Mouse (Mus musculus): ENCODE data around the gene Fam161a. TPM values are rescaled to one million over a fixed set of nuclear protein-coding genes. Genes with fewer than 3 reads are reported as not detected.

Gene Fam161a
- polyA plus RNA-seq, 1 experiment, result not detected

GRCm38 (mm10) chr11:22981041-22981440, 26.3 kb upstream of the Fam161a start:
- no peak overlapping the region for H3K27ac ChIP-seq (ENCODE audit: insufficient read depth, low read depth, low read length)

GRCm38 (mm10) chr11:22981543-22981950, 25.8 kb upstream of the Fam161a start:
- TF ChIP-seq POLR2A (IDR thresholded peaks at IDR 0.05; ENCODE audit: low read depth, low read length), result no peak
- no peak for TF ChIP-seq CTCF (IDR thresholded peaks at IDR 0.05; ENCODE audit: extremely low read depth, insufficient read length, insufficient replicate concordance, low read depth, low read length)

More at GRCm38 (mm10) chr11:22981041-22981440, 26.3 kb upstream of the Fam161a start:
- H3K27me3 ChIP-seq (ENCODE audit: control insufficient read depth, insufficient read depth, low read length), result no peaks in the 10 kb centered on the region
- TF ChIP-seq POLR2A (IDR thresholded peaks at IDR 0.05; ENCODE audit: low read depth, low read length) (no peak), CTCF (IDR thresholded peaks at IDR 0.05; ENCODE audit: extremely low read depth, insufficient read length, insufficient replicate concordance, low read depth, low read length) (no peak)
- H3K36me3 ChIP-seq (ENCODE audit: control insufficient read depth, insufficient read depth, low read length), result peaks cover 10% of the 10 kb centered on the region
- peak overlapping the region; percentile 78 for H3K4me3 ChIP-seq (ENCODE audit: low read depth, low read length)
- H3K4me1 ChIP-seq (ENCODE audit: control insufficient read depth, insufficient read depth, insufficient read length, low read length), result peaks cover 4% of the 10 kb centered on the region; the same call in 1 of the 2 replicates
- WGBS, result 21% methylated on average over 4 of the region's 4 CpGs

GRCm38 (mm10) chr11:22981984-22982757, 25.2 kb upstream of the Fam161a start, which contains the start of the genes Gm28048 and Commd1:
Gene Gm28048, minus strand, starts transcription at chr11:22982090.
Gene Commd1, minus strand, starts transcription at chr11:22982382.
- Histone ChIP-seq H3K4me1 (ENCODE audit: control insufficient read depth, insufficient read depth, insufficient read length, low read length) (peaks cover 4% of the 10 kb centered on the region; the same call in 1 of the 2 replicates), H3K36me3 (ENCODE audit: control insufficient read depth, insufficient read depth, low read length) (peaks cover 4% of the 10 kb centered on the region), H3K4me3 (ENCODE audit: low read depth, low read length) (peak within 1 kb of the TSS; percentile 78), H3K27me3 (ENCODE audit: control insufficient read depth, insufficient read depth, low read length) (no peaks in the 10 kb centered on the region), H3K27ac (ENCODE audit: insufficient read depth, low read depth, low read length) (peak within 1 kb of the TSS; percentile 96)
- WGBS, result 2% methylated on average over 42 of the region's 42 CpGs
- TF ChIP-seq POLR2A (IDR thresholded peaks at IDR 0.05; ENCODE audit: low read depth, low read length) (peak; percentile 71), CTCF (IDR thresholded peaks at IDR 0.05; ENCODE audit: extremely low read depth, insufficient read length, insufficient replicate concordance, low read depth, low read length) (peak; percentile 44; the same call in 1 of the 2 replicates)

More at GRCm38 (mm10) chr11:22981543-22981950, 25.8 kb upstream of the Fam161a start:
- H3K36me3 ChIP-seq (ENCODE audit: control insufficient read depth, insufficient read depth, low read length), result peaks cover 8% of the 10 kb centered on the region
- H3K4me1 ChIP-seq (ENCODE audit: control insufficient read depth, insufficient read depth, insufficient read length, low read length), result peaks cover 4% of the 10 kb centered on the region; the same call in 1 of the 2 replicates
- no peaks in the 10 kb centered on the region for H3K27me3 ChIP-seq (ENCODE audit: control insufficient read depth, insufficient read depth, low read length)
- WGBS, result under 1% methylated on average over 12 of the region's 12 CpGs
- peak overlapping the region; percentile 78 for H3K4me3 ChIP-seq (ENCODE audit: low read depth, low read length)
- peak overlapping the region; percentile 96 for H3K27ac ChIP-seq (ENCODE audit: insufficient read depth, low read depth, low read length)

- TF ChIP-seq CTCF (IDR thresholded peaks at IDR 0.05; ENCODE audit: extremely low read depth, insufficient read length, insufficient replicate concordance, low read depth, low read length), result no peak
- no peak for TF ChIP-seq POLR2A (IDR thresholded peaks at IDR 0.05; ENCODE audit: low read depth, low read length)
- Histone ChIP-seq H3K27me3 (ENCODE audit: control insufficient read depth, insufficient read depth, low read length) (no peaks in the 10 kb centered on the region), H3K4me3 (ENCODE audit: low read depth, low read length) (no peak overlapping the region), H3K4me1 (ENCODE audit: control insufficient read depth, insufficient read depth, insufficient read length, low read length) (peaks cover 4% of the 10 kb centered on the region; the same call in 1 of the 2 replicates), H3K27ac (ENCODE audit: insufficient read depth, low read depth, low read length) (no peak overlapping the region), H3K36me3 (ENCODE audit: control insufficient read depth, insufficient read depth, low read length) (peaks cover 2% of the 10 kb centered on the region)
- WGBS, result 65% methylated on average over 6 of the region's 6 CpGs
Measured at GRCm38 (mm10) chr11:22982846-22983245, 24.5 kb upstream of the Fam161a start.

GRCm38 (mm10) chr11:22985510-22985909, 21.8 kb upstream of the Fam161a start:
- H3K4me1 ChIP-seq (ENCODE audit: control insufficient read depth, insufficient read depth, insufficient read length, low read length), result peaks cover 4% of the 10 kb centered on the region; the same call in 1 of the 2 replicates
- no peak overlapping the region for H3K4me3 ChIP-seq (ENCODE audit: low read depth, low read length)
- 72% methylated on average over 3 of the region's 3 CpGs for WGBS
- H3K36me3 ChIP-seq (ENCODE audit: control insufficient read depth, insufficient read depth, low read length), result no peaks in the 10 kb centered on the region
- H3K27me3 ChIP-seq (ENCODE audit: control insufficient read depth, insufficient read depth, low read length), result no peaks in the 10 kb centered on the region
- no peak overlapping the region for H3K27ac ChIP-seq (ENCODE audit: insufficient read depth, low read depth, low read length)
- TF ChIP-seq POLR2A (IDR thresholded peaks at IDR 0.05; ENCODE audit: low read depth, low read length), result no peak
- no peak for TF ChIP-seq CTCF (IDR thresholded peaks at IDR 0.05; ENCODE audit: extremely low read depth, insufficient read length, insufficient replicate concordance, low read depth, low read length)

- TF ChIP-seq POLR2A (IDR thresholded peaks at IDR 0.05; ENCODE audit: low read depth, low read length), result no peak
- no peak for TF ChIP-seq CTCF (IDR thresholded peaks at IDR 0.05; ENCODE audit: extremely low read depth, insufficient read length, insufficient replicate concordance, low read depth, low read length)
- H3K27ac ChIP-seq (ENCODE audit: insufficient read depth, low read depth, low read length), result no peak overlapping the region
- H3K36me3 ChIP-seq (ENCODE audit: control insufficient read depth, insufficient read depth, low read length), result no peaks in the 10 kb centered on the region
- no peak overlapping the region for H3K4me3 ChIP-seq (ENCODE audit: low read depth, low read length)
- H3K4me1 ChIP-seq (ENCODE audit: control insufficient read depth, insufficient read depth, insufficient read length, low read length), result no peaks in the 10 kb centered on the region; the same call in 1 of the 2 replicates
- WGBS, result 26% methylated on average over 2 of the region's 2 CpGs
- H3K27me3 ChIP-seq (ENCODE audit: control insufficient read depth, insufficient read depth, low read length), result no peaks in the 10 kb centered on the region
Measured at GRCm38 (mm10) chr11:22987357-22987756, 20.0 kb upstream of the Fam161a start.

- no peak overlapping the region; the same call in 1 of the 2 replicates for H3K27ac ChIP-seq (ENCODE audit: insufficient read depth, low read depth, low read length)
- no peaks in the 10 kb centered on the region for H3K27me3 ChIP-seq (ENCODE audit: control insufficient read depth, insufficient read depth, low read length)
- H3K4me1 ChIP-seq (ENCODE audit: control insufficient read depth, insufficient read depth, insufficient read length, low read length), result no peaks in the 10 kb centered on the region; the same call in 1 of the 2 replicates
- TF ChIP-seq CTCF (IDR thresholded peaks at IDR 0.05; ENCODE audit: extremely low read depth, insufficient read length, insufficient replicate concordance, low read depth, low read length) (no peak), POLR2A (IDR thresholded peaks at IDR 0.05; ENCODE audit: low read depth, low read length) (no peak)
- WGBS, result 16% methylated on average over 1 of the region's 1 CpGs
- H3K36me3 ChIP-seq (ENCODE audit: control insufficient read depth, insufficient read depth, low read length), result peaks cover 9% of the 10 kb centered on the region
- no peak overlapping the region for H3K4me3 ChIP-seq (ENCODE audit: low read depth, low read length)
Measured at GRCm38 (mm10) chr11:22989786-22990185, 17.5 kb upstream of the Fam161a start.

Data from small intestine, adult 2 months (tissue).